ENCODE assay signal across 8 mouse cellular contexts in genomic region chr7:141192776-141193347, GRCm38 (mm10). TPM values are rescaled to one million over a fixed set of nuclear protein-coding genes. Genes with fewer than 3 reads are reported as not detected.
DNase-seq lines count a peak whose midpoint lies in the region; ATAC-seq and TF ChIP-seq lines count a peak whose summit lies in the region.

No protein-coding gene starts in this region.

- in situ Hi-C loops in CH12.LX (cut with MboI; ENCODE audit: low pct_ligation_motif_present, low pct_unique_long_range_greater_than_20kb, low sequenced_read_pairs), result no loop called here

- no peak for TF ChIP-seq POLR2A in CH12.LX (IDR thresholded peaks at IDR 0.05; ENCODE audit: low read depth, low read length)

- no peak for TF ChIP-seq EP300 in CH12.LX (IDR thresholded peaks at IDR 0.05; ENCODE audit: low read length)

- H3K36me3 ChIP-seq in CH12.LX (replicated peaks in 1 of 2; ENCODE audit: control insufficient read depth in 1 of 2, insufficient read depth in 1 of 2, low read length in 1 of 2), result peaks cover 31 to 41% of the 10 kb centered on the region in 2 experiments
- peaks cover 35% of the 10 kb centered on the region for H3K36me3 ChIP-seq in forebrain, postnatal 0 days (ENCODE audit: insufficient read depth)
- peaks cover 28% of the 10 kb centered on the region for H3K36me3 ChIP-seq in stomach, embryonic 15.5 days

- H3K27ac ChIP-seq in gastrocnemius, adult 2 months, result peak overlapping the region; percentile 96
- no peak overlapping the region; the same call in 1 of the 2 replicates for H3K27ac ChIP-seq in CH12.LX (ENCODE audit: insufficient read depth, low read depth)
- H3K27ac ChIP-seq in forebrain, postnatal 0 days (ENCODE audit: low read depth, low read length), result peak overlapping the region; percentile 82
- peak overlapping the region; percentile 91; the same call in 1 of the 2 replicates for H3K27ac ChIP-seq in stomach, embryonic 15.5 days

- dilution Hi-C loops in CH12.LX (cut with MboI; ENCODE audit: extremely low pct_ligation_motif_present, extremely low pct_unique_long_range_greater_than_20kb, low sequenced_read_pairs), result no loop called here

- H3K4me2 ChIP-seq in CH12.LX (ENCODE audit: insufficient read depth, low read depth, poor library complexity, severe bottlenecking), result peak overlapping the region; percentile 76
- H3K4me2 ChIP-seq in forebrain, postnatal 0 days (ENCODE audit: low read depth), result peak overlapping the region; percentile 99
- H3K4me2 ChIP-seq in stomach, embryonic 15.5 days, result peak overlapping the region; percentile 91

- no peaks in the 10 kb centered on the region for H3K27me3 ChIP-seq in CH12.LX (replicated peaks)
- no peaks in the 10 kb centered on the region for H3K27me3 ChIP-seq in forebrain, postnatal 0 days (ENCODE audit: insufficient read depth, low read length)
- no peaks in the 10 kb centered on the region for H3K27me3 ChIP-seq in stomach, embryonic 15.5 days (replicated peaks)

- 24% methylated on average over 12 of the region's 12 CpGs for WGBS in forebrain, postnatal 0 days
- WGBS in stomach, embryonic 15.5 days, result 25% methylated on average over 12 of the region's 12 CpGs

- peaks cover 6 to 18% of the 10 kb centered on the region in 2 experiments for H3K4me1 ChIP-seq in CH12.LX (ENCODE audit: control insufficient read depth in 1 of 2, insufficient read depth in 2 of 2)
- H3K4me1 ChIP-seq in forebrain, postnatal 0 days (ENCODE audit: insufficient read depth), result peaks cover 12% of the 10 kb centered on the region
- peaks cover 25% of the 10 kb centered on the region for H3K4me1 ChIP-seq in stomach, embryonic 15.5 days

- no peak for ATAC-seq in forebrain, postnatal 0 days
- no peak for ATAC-seq in stomach, embryonic 15.5 days (ENCODE audit: insufficient read depth, low FRiP score, low read depth)

- no peak for TF ChIP-seq CTCF in gastrocnemius, adult 2 months (IDR thresholded peaks at IDR 0.05)
- TF ChIP-seq CTCF in CH12.LX (conservative IDR thresholded peaks at IDR 0.05 in 1 of 2, IDR thresholded peaks at IDR 0.05 in 1 of 2; ENCODE audit: low read depth in 2 of 2, low read length in 2 of 2), result no peak
- TF ChIP-seq CTCF in forebrain, postnatal 0 days (IDR thresholded peaks at IDR 0.05; ENCODE audit: low read depth), result no peak

- H3K9me3 ChIP-seq in CH12.LX (replicated peaks; ENCODE audit: low read length), result no peaks in the 10 kb centered on the region
- H3K9me3 ChIP-seq in forebrain, postnatal 0 days (ENCODE audit: low read length), result no peaks in the 10 kb centered on the region
- H3K9me3 ChIP-seq in stomach, embryonic 15.5 days, result no peaks in the 10 kb centered on the region

- H3K4me3 ChIP-seq in gastrocnemius, adult 2 months, result peak overlapping the region; percentile 76
- peak overlapping the region; percentile 77 to 87 (median 85) for H3K4me3 ChIP-seq in CH12.LX (replicated peaks in 1 of 3; ENCODE audit: low read depth in 2 of 3, low read length in 2 of 3, poor library complexity in 1 of 3)
- H3K4me3 ChIP-seq in forebrain, postnatal 0 days (ENCODE audit: low read depth, low read length), result peak overlapping the region; percentile 97
- H3K4me3 ChIP-seq in stomach, embryonic 15.5 days (replicated peaks), result peak overlapping the region; percentile 92

- peak overlapping the region; percentile 79 for H3K9ac ChIP-seq in CH12.LX (ENCODE audit: insufficient read depth, low read depth)
- peak overlapping the region; percentile 94 for H3K9ac ChIP-seq in forebrain, postnatal 0 days
- peak overlapping the region; percentile 92 for H3K9ac ChIP-seq in stomach, embryonic 15.5 days

- no peak for TF ChIP-seq RAD21 in CH12.LX (IDR thresholded peaks at IDR 0.05; ENCODE audit: low read depth, low read length)

- peak; percentile 68 for DNase-seq in gastrocnemius, adult 2 months
- no peak for DNase-seq in gastrocnemius, postnatal 4 days (ENCODE audit: low spot score in 2 of 2)
- no peak for DNase-seq in CH12.LX (ENCODE audit: extremely low read depth)
- DNase-seq in forebrain, postnatal 0 days, result no peak
- peak; percentile 81 to 86 for DNase-seq in lung, adult 18-20 months
- DNase-seq in left cerebral cortex, adult 9 months (ENCODE audit: low spot score in 2 of 2), result no peak
- no peak for DNase-seq in adrenal gland, adult 8-10 months

- no peaks in the 10 kb centered on the region for H3K79me2 ChIP-seq in CH12.LX (replicated peaks; ENCODE audit: control insufficient read depth, extremely low read depth, insufficient read depth, poor library complexity, severe bottlenecking)

- intact Hi-C loops in gastrocnemius, adult 2 months (cut with DNase I), result loop anchor here (5.0 kb wide), 1 partner anchor 101 kb away; no protein-coding TSS in a partner anchor

TF ChIP-seq in CH12.LX, 34 proteins besides CTCF, POLR2A, EP300 and RAD21:
- peak; percentile 36; the same call in 1 of the 2 replicates for TF ChIP-seq SIN3A (IDR thresholded peaks at IDR 0.05; ENCODE audit: low read length)
- TF ChIP-seq NELFE (IDR thresholded peaks at IDR 0.05; ENCODE audit: low read depth, low read length), result no peak
TF ChIP-seq in CH12.LX: peak in this region for 1.

RNA-seq across cellular contexts. Expression of gene Hras, which starts 0.9 kb away (rescaled TPM):
- total RNA-seq in gastrocnemius, adult 2 months (2021), result 100 to 1,000 TPM; 117 to 119 TPM
- 100 to 1,000 TPM; 166 to 193 TPM for total RNA-seq in gastrocnemius, postnatal 4 days (2021)
- total RNA-seq in CH12.LX (2012; rRNA removed) (82.0 and 106 TPM in 2 replicates), CH12.LX (2014; rRNA removed) (43.6 and 48.9 TPM in 2 replicates)
- 71.3 and 86.3 TPM in 2 replicates for polyA plus RNA-seq in CH12.LX (2012; ENCODE audit: insufficient read length, low read depth)
- total RNA-seq in forebrain, postnatal 0 days (2014; rRNA removed), result 103 and 149 TPM in 2 replicates
- polyA plus RNA-seq in forebrain, postnatal 0 days (2015; fragmentation: Nextera tagmentation; extraction: Ambion mirVana), result 198 and 199 TPM in 2 replicates
- 113 and 123 TPM in 2 replicates for polyA plus RNA-seq in stomach, embryonic 15.5 days (2015; fragmentation: Nextera tagmentation; extraction: Ambion mirVana)
- total RNA-seq in adrenal gland, adult 8-10 months (2022), result 100 to 1,000 TPM in 1 of 4 experiments, 10 to 100 TPM in 3; 80.0 to 105 (median 92.6) TPM

RNA-seq across cellular contexts. Expression of gene Lrrc56, which starts 1.1 kb away (rescaled TPM):
- 1 to 10 TPM; 1.7 to 2.1 TPM for total RNA-seq in gastrocnemius, adult 2 months (2021)
- total RNA-seq in gastrocnemius, postnatal 4 days (2021), result 1 to 10 TPM; 4.9 to 5.2 TPM
- total RNA-seq in CH12.LX (2012; rRNA removed), result 0.92 and 0.93 TPM in 2 replicates
- 0.46 and 0.89 TPM in 2 replicates for total RNA-seq in CH12.LX (2014; rRNA removed)
- polyA plus RNA-seq in CH12.LX (2012; ENCODE audit: insufficient read length, low read depth), result 1.0 and 1.4 TPM in 2 replicates
- total RNA-seq in forebrain, postnatal 0 days (2014; rRNA removed), result 11.1 and 11.7 TPM in 2 replicates
- polyA plus RNA-seq in forebrain, postnatal 0 days (2015; fragmentation: Nextera tagmentation; extraction: Ambion mirVana), result 10.2 and 10.7 TPM in 2 replicates
- polyA plus RNA-seq in stomach, embryonic 15.5 days (2015; fragmentation: Nextera tagmentation; extraction: Ambion mirVana), result 5.4 and 7.2 TPM in 2 replicates
- 10 to 100 TPM in 1 of 4 experiments, 1 to 10 TPM in 3; 6.6 to 12.1 (median 8.4) TPM for total RNA-seq in adrenal gland, adult 8-10 months (2022)

RNA-seq across cellular contexts. Expression of gene Rnh1, which starts 20.2 kb away (rescaled TPM):
- 10 to 100 TPM; 46.5 to 50.9 TPM for total RNA-seq in gastrocnemius, adult 2 months (2021)
- total RNA-seq in gastrocnemius, postnatal 4 days (2021), result 10 to 100 TPM; 64.5 to 79.3 TPM
- total RNA-seq in CH12.LX (2012; rRNA removed) (133 and 137 TPM in 2 replicates), CH12.LX (2014; rRNA removed) (84.7 and 91.0 TPM in 2 replicates)
- polyA plus RNA-seq in CH12.LX (2012; ENCODE audit: insufficient read length, low read depth), result 95.5 and 103 TPM in 2 replicates
- 41.6 and 41.9 TPM in 2 replicates for total RNA-seq in forebrain, postnatal 0 days (2014; rRNA removed)
- 43.1 and 45.4 TPM in 2 replicates for polyA plus RNA-seq in forebrain, postnatal 0 days (2015; fragmentation: Nextera tagmentation; extraction: Ambion mirVana)
- polyA plus RNA-seq in stomach, embryonic 15.5 days (2015; fragmentation: Nextera tagmentation; extraction: Ambion mirVana), result 206 and 215 TPM in 2 replicates
- total RNA-seq in adrenal gland, adult 8-10 months (2022), result 100 to 1,000 TPM; 339 to 382 (median 360) TPM

RNA-seq across cellular contexts. Expression of gene Lmntd2, which starts 21.0 kb away (rescaled TPM):
- total RNA-seq in gastrocnemius, adult 2 months (2021), result not detected
- total RNA-seq in gastrocnemius, postnatal 4 days (2021), result not detected
- total RNA-seq in CH12.LX (2012; rRNA removed) (0.50 and 1.1 TPM in 2 replicates), CH12.LX (2014; rRNA removed) (0.55 and 0.97 TPM in 2 replicates)
- polyA plus RNA-seq in CH12.LX (2012; ENCODE audit: insufficient read length, low read depth), result 0.85 and 0.89 TPM in 2 replicates
- 0.62 TPM in 1 of 2 replicates, not detected in the other for total RNA-seq in forebrain, postnatal 0 days (2014; rRNA removed)
- 0.15 and 0.33 TPM in 2 replicates for polyA plus RNA-seq in forebrain, postnatal 0 days (2015; fragmentation: Nextera tagmentation; extraction: Ambion mirVana)
- 2.8 and 2.9 TPM in 2 replicates for polyA plus RNA-seq in stomach, embryonic 15.5 days (2015; fragmentation: Nextera tagmentation; extraction: Ambion mirVana)
- under 1 TPM; 0.12 to 0.94 (median 0.66) TPM for total RNA-seq in adrenal gland, adult 8-10 months (2022)

RNA-seq across cellular contexts. Expression of gene Rassf7, which starts 22.8 kb away (rescaled TPM):
- under 1 TPM in 1 of 2 experiments, not detected in 1; 0.28 TPM for total RNA-seq in gastrocnemius, adult 2 months (2021)
- total RNA-seq in gastrocnemius, postnatal 4 days (2021), result 10 to 100 TPM in 1 of 2 experiments, 1 to 10 TPM in 1; 9.8 to 14.2 TPM
- total RNA-seq in CH12.LX (2012; rRNA removed), result 9.4 and 11.6 TPM in 2 replicates
- 6.7 and 8.1 TPM in 2 replicates for total RNA-seq in CH12.LX (2014; rRNA removed)
- polyA plus RNA-seq in CH12.LX (2012; ENCODE audit: insufficient read length, low read depth), result 4.1 and 4.6 TPM in 2 replicates
- total RNA-seq in forebrain, postnatal 0 days (2014; rRNA removed), result 13.3 and 15.8 TPM in 2 replicates
- polyA plus RNA-seq in forebrain, postnatal 0 days (2015; fragmentation: Nextera tagmentation; extraction: Ambion mirVana), result 15.6 and 19.1 TPM in 2 replicates
- polyA plus RNA-seq in stomach, embryonic 15.5 days (2015; fragmentation: Nextera tagmentation; extraction: Ambion mirVana), result 67.7 and 73.3 TPM in 2 replicates
- total RNA-seq in adrenal gland, adult 8-10 months (2022), result 1 to 10 TPM; 5.6 to 7.7 (median 6.3) TPM

Comparison
In these comparisons a context has a peak if more than half of its experiments do, and no peak if none do; other contexts are left out.
1. DNase-seq: peak in gastrocnemius, adult 2 months (single experiment) and lung, adult 18-20 months (2 of 2); none in gastrocnemius, postnatal 4 days (0 of 2), CH12.LX (single experiment), forebrain, postnatal 0 days (single experiment), left cerebral cortex, adult 9 months (0 of 2) and adrenal gland, adult 8-10 months (single experiment).
2. Peak in every context shown above with its lines, with median percentiles within 50 percentile points of each other: H3K4me3 ChIP-seq, H3K4me2 ChIP-seq and H3K9ac ChIP-seq.